Mouse (Mus musculus) midbrain, embryonic 14.5 days (tissue): ENCODE measurements at regions not wholly inside any gene's neighbourhood (a gene's known extent, or its start where the extent isn't known, plus 50 kb on each side); places are given as distances from the start of the nearest gene placed in this dataset.

Source experiments
- ATAC-seq: fragments of 200-750 bp; cut with Nextera tagmentation; 2 replicates; pipeline ENCODE4 v1.8.0; 2017; ENCODE audit warnings: moderate number of reproducible peaks, moderate library complexity; ENCODE audit not compliant: low FRiP score, low TSS enrichment
- DNase-seq: peaks from one replicate; pipeline ENCODE4 v3.0.0-alpha.2; 2015
- H3K27ac ChIP-seq: fragments of 300-500 bp; sonication (generic); replicated peaks from 2 replicates; pipeline ENCODE4 v1.5.1; 2014; ENCODE audit warnings: mild to moderate bottlenecking, low read depth, low read length, moderate library complexity
- H3K27me3 ChIP-seq: fragments of 300-500 bp; sonication (generic); 2 replicates; pipeline ENCODE4 v1.6.1; 2014; ENCODE audit warnings: low read length, control low read depth, mixed read lengths; ENCODE audit not compliant: control insufficient read depth, insufficient read depth
- H3K36me3 ChIP-seq: fragments of 300-500 bp; sonication (generic); 2 replicates; pipeline ENCODE4 v1.6.1; 2014; ENCODE audit warnings: low read length, control low read depth; ENCODE audit not compliant: control insufficient read depth, insufficient read depth
- H3K4me1 ChIP-seq: fragments of 300-500 bp; sonication (generic); 2 replicates; pipeline ENCODE4 v1.6.1; 2014; ENCODE audit warnings: mild to moderate bottlenecking, antibody characterized with exemption, low read length, control low read depth; ENCODE audit not compliant: control insufficient read depth, insufficient read depth
- H3K4me2 ChIP-seq: fragments of 300-500 bp; sonication (generic); 2 replicates; pipeline ENCODE4 v1.6.1; 2014; ENCODE audit warnings: mild to moderate bottlenecking, low read length, moderate library complexity
- H3K4me3 ChIP-seq: fragments of 300-500 bp; sonication (generic); replicated peaks from 2 replicates; pipeline ENCODE4 v1.5.1; 2014; ENCODE audit warnings: low read depth, low read length
- H3K9ac ChIP-seq: fragments of 300-500 bp; sonication (generic); replicated peaks from 2 replicates; pipeline ENCODE4 v1.6.1; 2014; ENCODE audit warnings: mild to moderate bottlenecking, low read length, moderate library complexity
- H3K9me3 ChIP-seq: fragments of 300-500 bp; sonication (generic); 2 replicates; pipeline ENCODE4 v1.6.1; 2016; ENCODE audit warnings: low read length, control low read depth, mixed read lengths; ENCODE audit not compliant: control insufficient read depth
- WGBS: fragments of 180-500 bp; shearing (Covaris S2); extraction: QIAGEN DNeasy Blood & Tissue Kit; methylation state at CpG from one replicate; pipeline ENCODE4 v1.1.7; 2014; 5-methylcytosine and 5-hydroxymethylcytosine counted together

- WGBS = 71% methylated on average over 1 of the region's 1 CpGs
- H3K36me3 ChIP-seq = no peaks in the 10 kb centered on the region
- H3K27me3 ChIP-seq = no peaks in the 10 kb centered on the region
- no peaks in the 10 kb centered on the region for H3K4me1 ChIP-seq
- H3K9ac ChIP-seq = no peak overlapping the region
- DNase-seq (no peak), ATAC-seq (no peak)
- no peaks in the 10 kb centered on the region for H3K9me3 ChIP-seq
- H3K4me3 ChIP-seq = no peak overlapping the region
- H3K27ac ChIP-seq = no peak overlapping the region
- H3K4me2 ChIP-seq = no peak overlapping the region
These were observed 877.9 kb upstream of the Gm7489 start for GRCm38 (mm10) chr15:53006844-53007243.

- Histone ChIP-seq H3K9me3 (no peaks in the 10 kb centered on the region), H3K27me3 (no peaks in the 10 kb centered on the region), H3K9ac (no peak overlapping the region), H3K27ac (no peak overlapping the region), H3K4me3 (no peak overlapping the region), H3K4me2 (no peak overlapping the region), H3K36me3 (no peaks in the 10 kb centered on the region), H3K4me1 (no peaks in the 10 kb centered on the region)
- no peak for DNase-seq
- ATAC-seq = no peak
- 93% methylated on average over 3 of the region's 3 CpGs for WGBS
These were observed 875.4 kb upstream of the Gm7489 start for GRCm38 (mm10) chr15:53009337-53009736.
